Mouse (Mus musculus): ENCODE measurements around the gene Itga2b. TPM values are rescaled to one million over a fixed set of nuclear protein-coding genes. Genes with fewer than 3 reads are reported as not detected.
A peak's percentile ranks its signal among the peaks of the same experiment; 100 is the strongest.

Gene Itga2b
- polyA plus RNA-seq, 1 experiment: 16.0 TPM

GRCm38 (mm10) chr11:102406900-102407833 lies 62.8 kb downstream of the Itga2b start:
- H3K4me1 ChIP-seq (ENCODE audit: control insufficient read depth, insufficient read depth, low read length): peaks cover 18% of the 10 kb centered on the region
- H3K36me3 ChIP-seq (ENCODE audit: control insufficient read depth, insufficient read depth, low read length): peaks cover 6% of the 10 kb centered on the region
- under 1% methylated on average over 85 of the region's 85 CpGs for whole genome bisulfite sequencing
- H3K27ac ChIP-seq (ENCODE audit: insufficient read depth, low read depth, low read length): peak overlapping the region; percentile 97
- TF ChIP-seq POLR2A (IDR thresholded peaks at IDR 0.05; ENCODE audit: low read depth, low read length) (peak; percentile 24), CTCF (conservative IDR thresholded peaks at IDR 0.05; ENCODE audit: insufficient read depth, insufficient read length, low read depth, low read length) (0 out of 2 replicates have a peak, but pooled peaks have one; percentile 0)
- peak overlapping the region; percentile 81 for H3K4me3 ChIP-seq (ENCODE audit: insufficient read depth, low read depth, low read length)
- no peaks in the 10 kb centered on the region for H3K27me3 ChIP-seq (replicated peaks; ENCODE audit: control insufficient read depth, insufficient read depth, low read length)
- peak; percentile 95 for DNase-seq

- 13% methylated on average over 3 of the region's 3 CpGs for WGBS
- H3K36me3 ChIP-seq (ENCODE audit: control insufficient read depth, insufficient read depth, low read length): peaks cover 6% of the 10 kb centered on the region
- H3K27me3 ChIP-seq (replicated peaks; ENCODE audit: control insufficient read depth, insufficient read depth, low read length): no peaks in the 10 kb centered on the region
- no peak for TF ChIP-seq POLR2A (IDR thresholded peaks at IDR 0.05; ENCODE audit: low read depth, low read length)
- no peak for TF ChIP-seq CTCF (conservative IDR thresholded peaks at IDR 0.05; ENCODE audit: insufficient read depth, insufficient read length, low read depth, low read length)
- peaks cover 18% of the 10 kb centered on the region for H3K4me1 ChIP-seq (ENCODE audit: control insufficient read depth, insufficient read depth, low read length)
- DNase-seq: no peak
- peak overlapping the region; percentile 96 for H3K27ac ChIP-seq (ENCODE audit: insufficient read depth, low read depth, low read length)
- H3K4me3 ChIP-seq (ENCODE audit: insufficient read depth, low read depth, low read length): peak overlapping the region; percentile 81
These were observed 63.5 kb downstream of the Itga2b start for GRCm38 (mm10) chr11:102406401-102406800.

GRCm38 (mm10) chr11:102405544-102406285 lies 64.2 kb downstream of the Itga2b start:
- no peaks in the 10 kb centered on the region for H3K27me3 ChIP-seq (replicated peaks; ENCODE audit: control insufficient read depth, insufficient read depth, low read length)
- DNase-seq: no peak
- 76% methylated on average over 11 of the region's 11 CpGs for WGBS
- H3K4me3 ChIP-seq (ENCODE audit: insufficient read depth, low read depth, low read length): peak overlapping the region; percentile 81
- H3K4me1 ChIP-seq (ENCODE audit: control insufficient read depth, insufficient read depth, low read length): peaks cover 18% of the 10 kb centered on the region
- H3K27ac ChIP-seq (ENCODE audit: insufficient read depth, low read depth, low read length): peak overlapping the region; percentile 96
- TF ChIP-seq POLR2A (IDR thresholded peaks at IDR 0.05; ENCODE audit: low read depth, low read length) (no peak), CTCF (conservative IDR thresholded peaks at IDR 0.05; ENCODE audit: insufficient read depth, insufficient read length, low read depth, low read length) (no peak)
- H3K36me3 ChIP-seq (ENCODE audit: control insufficient read depth, insufficient read depth, low read length): peaks cover 6% of the 10 kb centered on the region

GRCm38 (mm10) chr11:102404161-102405010 lies 65.5 kb downstream of the Itga2b start:
- TF ChIP-seq POLR2A (IDR thresholded peaks at IDR 0.05; ENCODE audit: low read depth, low read length) (peak; percentile 20), CTCF (conservative IDR thresholded peaks at IDR 0.05; ENCODE audit: insufficient read depth, insufficient read length, low read depth, low read length) (no peak)
- WGBS: 41% methylated on average over 18 of the region's 18 CpGs
- H3K4me3 ChIP-seq (ENCODE audit: insufficient read depth, low read depth, low read length): peak overlapping the region; percentile 16
- peaks cover 6% of the 10 kb centered on the region for H3K36me3 ChIP-seq (ENCODE audit: control insufficient read depth, insufficient read depth, low read length)
- no peaks in the 10 kb centered on the region for H3K27me3 ChIP-seq (replicated peaks; ENCODE audit: control insufficient read depth, insufficient read depth, low read length)
- peak; percentile 70 for DNase-seq
- peak overlapping the region; percentile 32 for H3K27ac ChIP-seq (ENCODE audit: insufficient read depth, low read depth, low read length)
- H3K4me1 ChIP-seq (ENCODE audit: control insufficient read depth, insufficient read depth, low read length): peaks cover 18% of the 10 kb centered on the region

- Histone ChIP-seq H3K36me3 (ENCODE audit: control insufficient read depth, insufficient read depth, low read length) (peaks cover 6% of the 10 kb centered on the region), H3K27me3 (replicated peaks; ENCODE audit: control insufficient read depth, insufficient read depth, low read length) (no peaks in the 10 kb centered on the region), H3K4me3 (ENCODE audit: insufficient read depth, low read depth, low read length) (no peak overlapping the region), H3K4me1 (ENCODE audit: control insufficient read depth, insufficient read depth, low read length) (peaks cover 18% of the 10 kb centered on the region), H3K27ac (ENCODE audit: insufficient read depth, low read depth, low read length) (peak overlapping the region; percentile 32)
- TF ChIP-seq CTCF (conservative IDR thresholded peaks at IDR 0.05; ENCODE audit: insufficient read depth, insufficient read length, low read depth, low read length) (no peak), POLR2A (IDR thresholded peaks at IDR 0.05; ENCODE audit: low read depth, low read length) (no peak)
- no peak for DNase-seq
- WGBS: 82% methylated on average over 11 of the region's 11 CpGs
These were observed 66.3 kb downstream of the Itga2b start for GRCm38 (mm10) chr11:102403657-102404056.

Other genes with a start within 250 kb of the Itga2b start
- gene Hdac5, start 240.0 kb downstream of the Itga2b start, polyA plus RNA-seq (2012; rRNA removed): 69.2 TPM in 2 replicates
- 0.41 and 0.81 TPM in 2 replicates for gene BC030867, start 221.2 kb downstream of the Itga2b start, polyA plus RNA-seq (2012; rRNA removed)
- gene Asb16, start 201.4 kb downstream of the Itga2b start, polyA plus RNA-seq (2012; rRNA removed): 0.10 and 0.70 TPM in 2 replicates
- 59.7 and 66.9 TPM in 2 replicates for gene Tmub2, start 185.2 kb downstream of the Itga2b start, polyA plus RNA-seq (2012; rRNA removed)
- gene Atxn7l3, start 173.5 kb downstream of the Itga2b start, polyA plus RNA-seq (2012; rRNA removed): 28.0 TPM in 2 replicates
- gene Ubtf, start 150.4 kb downstream of the Itga2b start, polyA plus RNA-seq (2012; rRNA removed): 27.0 and 30.3 TPM in 2 replicates
- 79.5 and 90.6 TPM in 2 replicates for gene Slc4a1, start 103.9 kb downstream of the Itga2b start, polyA plus RNA-seq (2012; rRNA removed)
- 2.6 and 3.4 TPM in 2 replicates for gene Rundc3a, start 76.7 kb downstream of the Itga2b start, polyA plus RNA-seq (2012; rRNA removed)
- 1,128 and 1,486 TPM in 2 replicates for gene Slc25a39, start 62.2 kb downstream of the Itga2b start, polyA plus RNA-seq (2012; rRNA removed)
- 184 and 195 TPM in 2 replicates for gene Grn, start 39.8 kb downstream of the Itga2b start, polyA plus RNA-seq (2012; rRNA removed)
- 18.9 and 20.4 TPM in 2 replicates for gene Fam171a2, start 22.4 kb downstream of the Itga2b start, polyA plus RNA-seq (2012; rRNA removed)
- 11.6 and 12.4 TPM in 2 replicates for gene Gpatch8, start 86.3 kb upstream of the Itga2b start, polyA plus RNA-seq (2012; rRNA removed)
- 0.59 and 0.68 TPM in 2 replicates for gene Gm11627, start 109.3 kb upstream of the Itga2b start, polyA plus RNA-seq (2012; rRNA removed)
- gene Fzd2, start 134.3 kb upstream of the Itga2b start, polyA plus RNA-seq (2012; rRNA removed): 8.5 and 12.2 TPM in 2 replicates
- not detected in 2 replicates for gene Meioc, start 193.6 kb upstream of the Itga2b start, polyA plus RNA-seq (2012; rRNA removed)
- 6.7 and 8.4 TPM in 2 replicates for gene Ccdc43, start 227.7 kb upstream of the Itga2b start, polyA plus RNA-seq (2012; rRNA removed)